Mouse (Mus musculus) frontal cortex, postnatal 14 days (tissue): ENCODE results near the gene Lysmd1.
A peak's percentile ranks its signal among the peaks of the same experiment; 100 is the strongest.

ENCODE experiments used
- DNase-seq, 2 experiments: peaks; one replicate each; pipeline ENCODE4 v3.0.0; 2022; ENCODE audit warnings: low spot score in 2 of 2

The Lysmd1 gene

DNA sequence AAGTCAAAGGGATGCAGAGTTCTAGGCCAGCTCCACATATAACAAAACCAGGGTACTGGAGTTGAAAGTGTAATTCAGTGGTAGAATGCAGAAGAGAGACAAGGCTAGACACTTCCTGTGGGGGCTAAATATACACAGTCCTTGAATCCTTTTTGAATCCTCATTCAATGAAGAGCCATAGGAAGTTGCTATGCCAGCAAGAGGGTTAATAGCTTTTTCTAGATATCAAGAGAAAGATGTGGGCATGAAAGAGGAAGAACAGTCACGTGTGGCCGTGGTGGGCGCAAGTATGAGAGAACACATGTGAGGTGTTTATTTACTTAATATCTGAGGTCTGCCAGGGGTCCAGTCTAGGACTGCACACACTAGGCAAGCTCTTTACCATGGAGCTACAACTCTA lies 2.4 kb downstream of the Lysmd1 start:
- no peak for DNase-seq

DNA sequence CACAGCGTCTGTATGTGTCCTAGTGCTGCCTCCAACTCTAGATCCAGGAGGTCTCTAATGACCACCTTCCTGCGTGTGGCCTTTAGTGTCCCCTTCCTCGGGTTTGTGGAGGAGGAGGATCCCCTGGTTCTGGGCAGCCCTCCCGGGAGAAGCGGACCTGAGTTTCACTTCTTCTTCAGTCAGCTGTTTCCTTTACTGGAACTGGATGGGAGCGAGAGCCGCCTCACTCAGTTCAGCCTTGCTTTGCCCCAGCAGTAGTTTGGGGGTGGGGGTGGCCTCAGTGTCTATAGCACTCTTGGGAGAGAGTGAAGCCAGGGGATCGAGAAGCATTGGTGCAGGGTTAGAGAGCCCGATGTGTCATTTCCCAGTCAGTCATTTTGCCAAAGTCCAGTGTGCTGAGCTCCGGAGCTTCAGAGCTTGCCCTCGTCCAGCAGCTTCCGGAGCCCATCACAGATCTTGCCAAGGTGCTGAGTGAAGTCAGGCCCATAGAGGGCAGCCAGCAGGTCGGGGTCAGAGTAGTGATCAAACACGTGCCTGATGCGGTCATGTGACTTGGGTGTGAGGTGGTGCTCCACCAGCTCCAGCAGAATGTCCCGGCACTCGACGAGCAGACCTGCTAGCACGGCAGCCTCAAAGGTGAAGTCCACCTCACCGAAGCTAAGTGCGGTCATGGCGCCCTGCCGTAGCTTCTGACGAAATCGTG lies 5.8 kb downstream of the Lysmd1 start:
- DNase-seq, result no peak

DNA sequence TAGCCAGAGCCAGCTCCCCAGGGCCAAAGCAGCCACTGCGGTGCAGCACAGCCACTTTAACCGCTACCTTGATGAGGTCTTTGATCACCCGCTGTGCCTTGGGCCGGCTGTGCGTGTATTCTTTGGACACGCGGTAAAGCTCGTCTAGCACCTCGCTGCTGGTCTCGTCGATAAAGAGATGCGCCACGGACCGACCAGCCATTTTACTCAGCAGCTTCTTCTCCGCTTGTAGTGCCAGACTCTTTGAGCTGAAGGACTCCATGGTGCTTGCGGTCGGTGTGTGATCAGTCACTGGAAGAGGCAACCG lies 6.4 kb downstream of the Lysmd1 start:
- DNase-seq, result no peak

DNA sequence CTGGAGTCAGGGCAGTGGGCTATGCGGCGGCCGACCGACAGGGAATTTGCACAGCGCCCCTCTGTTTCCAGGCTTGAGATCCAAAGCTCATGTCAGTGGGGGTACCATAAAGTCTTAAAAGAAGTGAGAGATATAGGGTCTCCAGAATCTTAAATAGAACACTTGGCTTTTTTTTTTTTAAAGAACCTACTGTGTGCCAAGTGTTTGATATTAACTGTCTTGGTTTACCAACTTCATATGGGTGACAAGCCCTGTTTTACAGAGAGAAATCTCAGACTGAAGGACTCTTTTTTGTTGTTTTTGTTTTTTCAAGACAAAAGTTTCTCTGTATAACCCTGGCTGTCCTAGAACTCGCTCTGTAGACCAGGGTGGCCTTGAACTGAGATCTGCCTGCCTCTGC lies 6.9 kb downstream of the Lysmd1 start:
- no peak for DNase-seq

DNA sequence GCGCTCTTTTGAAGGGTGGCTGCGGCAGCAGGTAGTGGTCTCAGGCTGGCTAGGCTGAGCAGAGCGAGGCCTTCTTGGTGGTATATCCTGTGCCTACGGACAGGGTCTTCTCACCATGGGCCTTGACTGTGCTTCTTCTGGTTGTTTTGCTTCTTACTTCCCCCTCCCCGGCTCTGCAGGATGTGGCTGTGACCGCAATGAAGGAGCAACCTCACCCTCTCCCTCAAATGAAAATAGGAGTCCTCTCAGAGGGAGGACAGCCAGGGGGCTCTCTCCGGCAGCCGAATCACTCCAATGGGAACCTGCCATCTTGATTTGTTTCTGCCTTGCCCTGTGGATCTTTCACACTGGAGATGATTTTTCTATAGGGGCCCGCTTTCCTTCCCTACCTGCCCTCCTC lies 7.6 kb downstream of the Lysmd1 start:
- no peak for DNase-seq

DNA sequence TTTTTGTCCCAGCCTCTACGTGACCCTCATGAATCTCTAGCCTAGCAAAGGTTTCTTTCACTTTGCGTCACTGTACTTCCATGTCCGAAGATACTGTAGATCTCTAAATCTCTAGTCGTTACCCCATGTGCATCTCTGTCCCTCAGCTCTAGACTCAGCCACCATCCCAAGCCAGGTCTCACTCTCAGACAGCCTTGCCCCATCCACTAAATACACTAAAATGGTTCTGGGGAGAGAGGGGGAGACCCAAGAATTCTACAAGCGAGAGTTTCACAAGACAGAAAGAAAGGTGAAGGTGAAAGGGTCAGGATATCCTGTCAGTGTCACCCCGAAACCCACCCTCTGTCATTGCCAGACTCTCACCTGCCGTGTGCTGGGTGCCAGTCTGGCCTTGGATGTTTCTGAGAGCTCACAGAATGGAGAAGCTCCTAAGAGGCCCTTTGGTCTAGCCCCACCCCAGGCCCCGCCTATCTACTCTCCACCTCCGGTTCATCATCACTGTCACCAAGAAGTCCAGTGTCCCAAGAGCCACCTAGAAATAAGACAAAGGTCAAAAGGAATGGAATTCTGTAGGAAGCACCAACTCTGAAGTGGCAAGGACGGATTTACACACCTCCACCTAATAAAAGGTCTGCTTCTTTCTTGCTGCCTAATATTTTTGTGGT lies 8.2 kb downstream of the Lysmd1 start, which contains the start of gene Tnfaip8l2:
TSS of gene Tnfaip8l2 (minus strand) at position 409 of the 665 bp plus-strand sequence.
- no peak for DNase-seq

DNA sequence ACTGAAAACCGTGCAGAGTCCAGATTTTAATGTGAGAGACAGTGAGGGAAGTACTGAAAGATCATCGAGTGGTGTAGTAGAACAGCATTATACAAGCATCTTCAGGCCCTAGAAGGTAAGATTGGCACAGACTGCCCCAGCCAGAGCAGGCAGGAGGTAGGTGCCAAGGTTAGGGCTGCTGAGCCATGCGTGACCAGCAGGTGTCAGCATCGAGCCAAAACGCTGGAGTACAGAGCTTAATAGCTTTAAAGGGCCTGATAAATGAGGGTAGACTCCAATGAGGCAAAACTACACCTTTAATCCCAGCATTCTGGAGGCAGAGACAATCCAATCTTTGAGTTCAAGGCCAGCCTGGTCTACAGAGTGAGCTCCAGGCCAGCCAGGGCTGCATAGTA lies 8.7 kb downstream of the Lysmd1 start:
- DNase-seq, result peak; percentile 60 to 85

DNA sequence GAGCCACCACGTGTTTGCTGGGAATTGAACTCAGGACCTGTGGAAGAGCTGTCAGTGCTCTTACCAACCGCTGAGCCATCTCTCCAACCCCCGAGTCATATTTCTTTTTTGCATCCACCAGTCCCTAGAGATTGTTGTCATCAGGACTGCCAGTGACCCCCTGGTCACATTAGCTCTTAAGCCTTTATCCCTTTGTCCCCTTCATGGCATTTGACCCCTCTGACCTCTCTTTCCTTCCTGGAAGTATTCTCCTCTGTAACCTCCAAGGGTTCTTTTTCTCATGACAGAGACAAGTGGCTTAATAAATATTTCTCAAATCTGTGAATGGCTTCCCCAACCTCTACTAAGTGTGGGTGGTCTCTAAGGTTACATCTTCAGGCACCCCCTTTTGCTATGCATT lies 14.0 kb downstream of the Lysmd1 start:
- no peak for DNase-seq

DNA sequence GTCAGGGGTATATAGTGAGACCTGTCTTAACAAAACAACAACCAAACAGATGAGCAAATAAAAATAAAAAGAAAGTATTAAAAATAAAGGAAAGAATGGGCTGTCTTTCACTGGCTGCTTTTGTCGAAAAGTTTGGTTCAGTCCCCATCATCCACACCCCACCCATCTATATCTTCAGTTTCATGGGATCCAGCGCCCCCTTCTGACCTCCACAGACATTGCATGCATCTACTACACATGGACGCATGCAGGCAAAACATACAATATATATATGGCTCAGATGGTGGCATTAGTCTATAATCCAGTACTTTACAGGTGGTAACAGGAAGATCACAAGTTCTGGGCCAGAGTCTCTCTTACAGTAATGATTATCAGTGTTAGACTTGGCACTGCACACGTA lies 20.0 kb downstream of the Lysmd1 start:
- DNase-seq, result no peak

DNA sequence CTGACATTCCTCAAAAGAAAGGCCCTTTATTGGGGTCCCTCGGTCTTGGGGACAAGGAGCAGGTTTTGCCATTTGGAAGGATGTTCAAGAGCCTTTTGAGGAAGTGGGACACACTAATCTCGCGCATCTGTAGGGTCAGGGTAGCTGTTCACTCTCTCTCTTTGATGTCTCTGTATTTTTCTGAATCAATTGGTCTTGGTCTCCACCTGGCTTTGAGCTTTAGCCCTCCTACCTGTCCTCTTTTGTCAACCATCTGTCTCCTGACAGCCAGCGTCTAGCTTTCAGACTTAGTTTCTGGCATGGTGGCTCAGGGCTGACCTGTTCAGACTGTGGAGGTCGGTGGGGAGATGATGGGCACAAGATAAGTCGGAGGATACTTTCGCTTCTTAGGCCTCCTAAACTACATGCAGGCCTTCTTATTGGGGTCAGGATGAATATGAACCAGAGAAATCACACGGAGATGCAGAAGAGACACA lies 25.7 kb downstream of the Lysmd1 start:
- no peak for DNase-seq

DNA sequence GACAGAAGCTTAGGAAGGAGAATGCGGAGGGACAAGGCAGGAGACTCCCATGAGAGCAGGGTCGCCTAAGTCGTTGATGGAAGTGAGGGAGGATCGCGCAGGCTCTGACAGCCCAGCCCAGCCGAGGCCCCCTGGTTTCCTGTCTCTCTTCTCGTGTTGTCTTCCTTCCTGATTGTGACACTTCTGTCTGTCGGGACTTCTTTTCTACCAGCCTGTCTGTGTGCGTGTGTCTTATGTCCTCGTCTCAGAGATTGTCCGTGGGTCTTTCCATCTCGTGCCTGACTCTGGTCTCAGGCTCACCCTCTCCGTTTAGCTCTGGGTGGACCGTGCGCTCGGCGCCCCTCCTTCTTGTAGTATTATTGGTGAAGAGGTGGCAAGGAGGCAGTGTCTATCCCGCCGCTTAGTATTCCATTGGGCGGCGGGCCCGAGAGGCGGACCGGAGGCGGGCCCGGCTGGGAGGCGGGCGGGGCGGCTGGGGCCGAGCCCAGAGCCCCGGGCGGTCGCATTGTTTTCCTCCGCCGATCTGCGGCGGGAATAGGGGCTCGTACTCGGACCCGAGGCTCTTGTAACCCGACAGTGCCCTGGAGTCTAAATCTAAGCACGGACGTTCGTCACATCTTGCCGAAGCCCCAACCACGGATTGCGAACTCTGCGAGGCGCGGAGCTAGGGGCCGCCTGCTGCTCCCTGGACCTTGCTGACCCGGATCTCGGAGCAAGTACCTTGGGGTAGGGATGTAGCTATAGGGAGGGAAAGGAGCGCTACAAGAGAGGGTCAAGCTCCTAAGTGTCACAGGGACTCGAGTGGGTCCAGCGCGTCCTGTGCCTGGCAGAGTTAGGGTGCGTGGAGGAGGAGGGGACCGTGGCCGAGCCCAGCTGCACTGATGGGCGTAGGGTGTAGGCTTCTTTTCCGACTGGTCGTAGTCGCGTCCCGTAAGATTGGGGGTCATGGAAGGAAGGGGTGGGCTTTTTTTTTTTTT lies 26.4 kb downstream of the Lysmd1 start, which contains the start of gene Sema6c:
TSS of gene Sema6c (plus strand) at position 471 of the 977 bp plus-strand sequence.
- DNase-seq, result peak; percentile 81 to 84

DNA sequence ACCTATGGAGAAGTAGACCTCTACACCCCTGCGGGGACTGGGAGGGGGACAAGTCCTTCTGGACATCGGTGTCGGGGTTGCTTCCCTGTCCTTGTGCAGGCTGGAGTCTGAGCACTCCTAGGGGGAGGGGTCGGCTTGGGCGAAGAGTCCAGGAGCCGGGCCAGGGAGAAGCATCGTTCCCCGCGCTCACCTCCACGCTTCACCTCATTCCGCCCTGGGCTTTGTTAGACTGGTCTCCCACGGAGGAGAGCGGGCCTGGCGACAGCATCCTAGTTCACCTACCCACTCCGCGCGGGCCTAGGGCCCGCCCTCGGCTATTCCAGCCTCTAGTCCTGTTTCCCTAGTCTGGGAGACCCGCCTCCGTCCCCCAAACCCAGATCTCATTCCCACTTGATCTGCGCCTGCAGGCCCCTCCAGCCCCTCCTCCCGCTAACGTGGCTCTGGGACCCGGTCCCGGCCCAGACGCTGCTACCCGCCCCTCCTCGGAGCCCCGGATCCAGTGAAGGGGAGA lies 27.2 kb downstream of the Lysmd1 start:
- no peak for DNase-seq

DNA sequence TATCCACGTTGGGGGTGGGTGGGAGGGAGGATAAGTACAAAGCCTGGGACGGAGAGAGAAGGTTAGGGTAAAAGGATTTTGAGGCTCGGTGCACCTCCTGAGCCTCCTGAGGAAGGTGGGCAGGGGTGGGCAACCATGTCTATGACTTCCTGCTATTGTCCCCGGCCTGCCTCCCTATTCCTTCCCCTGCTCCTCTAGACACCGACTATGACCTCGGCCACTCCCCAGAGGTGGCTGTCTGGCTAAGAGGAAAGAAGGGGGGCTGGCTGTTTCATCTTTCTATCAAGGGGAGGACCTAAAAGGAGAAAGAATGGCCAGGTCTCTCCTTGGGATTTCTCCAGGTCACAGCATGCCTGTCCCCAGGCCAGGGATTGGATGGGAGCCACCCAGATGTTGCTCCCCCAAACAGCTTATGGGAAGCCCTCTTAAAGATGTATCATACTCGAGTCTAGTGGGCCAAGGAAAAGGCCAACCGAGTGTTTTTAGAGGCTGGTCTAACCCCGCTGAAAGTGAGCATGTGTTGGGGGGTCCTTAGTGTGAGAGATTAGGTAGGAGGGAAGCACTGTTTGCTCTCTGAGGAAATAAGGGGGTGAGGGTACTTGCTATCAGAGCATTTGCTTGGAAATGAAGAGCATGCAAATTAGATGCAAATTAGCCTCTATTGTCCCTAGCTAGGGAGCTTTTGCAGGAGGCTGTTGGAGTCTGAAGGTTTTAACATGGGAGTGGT lies 27.9 kb downstream of the Lysmd1 start:
- DNase-seq, result no peak

DNA sequence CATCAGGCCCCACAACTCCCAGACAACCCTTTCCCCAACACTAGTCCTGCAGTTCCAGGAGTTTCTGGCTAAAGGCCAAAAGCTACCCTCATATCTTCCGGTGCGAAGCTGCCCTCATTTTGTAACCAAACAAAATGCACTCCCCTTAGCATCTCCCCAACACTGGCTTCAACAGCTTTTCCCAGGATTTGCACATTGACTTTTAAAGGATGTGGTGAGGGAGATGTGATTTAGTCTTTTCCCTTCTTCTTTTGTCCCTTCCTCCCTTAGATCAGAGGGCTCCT lies 28.4 kb downstream of the Lysmd1 start:
- no peak for DNase-seq

DNA sequence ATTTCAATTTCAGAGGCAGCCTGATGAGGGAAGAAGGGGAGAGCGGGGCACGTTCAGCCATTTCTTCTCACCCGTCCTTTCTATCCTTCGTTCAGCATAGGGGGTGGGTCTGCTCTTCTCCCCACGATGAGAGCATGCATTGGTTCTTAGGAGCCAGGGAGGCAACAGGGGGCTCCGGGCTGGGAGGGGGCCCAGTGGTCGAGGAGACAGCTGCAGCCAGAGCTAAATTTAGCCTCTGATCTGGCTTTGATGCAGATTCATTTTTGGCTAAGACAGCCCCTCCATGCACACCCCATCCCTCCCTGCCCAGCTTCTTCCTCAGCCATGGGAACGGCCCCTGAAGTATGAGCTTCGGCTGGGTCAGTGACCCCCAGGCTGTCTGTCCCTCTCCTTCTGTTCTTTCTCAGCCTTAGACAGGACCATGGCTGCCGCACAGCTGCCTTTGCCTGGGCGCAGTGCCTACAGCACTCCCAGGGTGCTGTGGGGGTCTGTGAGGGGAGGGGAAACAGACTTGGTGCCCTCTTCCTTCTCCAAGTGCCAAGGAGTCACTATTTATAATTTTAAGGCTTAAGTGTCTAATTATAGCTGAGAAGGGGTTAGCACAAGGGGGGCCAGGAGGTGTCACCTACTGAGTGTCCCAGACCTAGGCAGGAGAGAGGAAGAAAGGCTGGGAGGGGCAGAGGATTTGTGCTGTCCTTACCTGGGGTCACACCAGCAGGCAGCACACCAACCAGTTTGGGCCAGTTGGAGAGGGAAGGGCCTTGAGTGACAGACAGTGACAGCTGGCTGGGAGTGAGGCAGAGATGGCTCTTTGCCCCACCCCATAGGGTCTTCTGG lies 29.7 kb downstream of the Lysmd1 start:
- no peak for DNase-seq

DNA sequence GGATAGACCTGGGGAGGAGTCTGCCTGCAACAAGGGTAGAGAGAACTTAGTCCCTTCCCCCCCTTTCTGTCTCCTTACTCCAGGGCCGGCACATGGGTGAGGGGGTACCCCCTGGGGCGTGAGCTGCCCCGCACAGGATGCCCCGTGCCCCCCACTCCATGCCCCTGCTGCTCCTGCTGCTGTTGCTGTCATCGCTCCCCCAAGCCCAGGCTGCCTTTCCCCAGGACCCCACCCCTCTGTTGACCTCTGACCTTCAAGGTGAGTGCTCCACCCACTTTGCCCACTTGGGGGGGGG lies 30.3 kb downstream of the Lysmd1 start:
- DNase-seq, result no peak

DNA sequence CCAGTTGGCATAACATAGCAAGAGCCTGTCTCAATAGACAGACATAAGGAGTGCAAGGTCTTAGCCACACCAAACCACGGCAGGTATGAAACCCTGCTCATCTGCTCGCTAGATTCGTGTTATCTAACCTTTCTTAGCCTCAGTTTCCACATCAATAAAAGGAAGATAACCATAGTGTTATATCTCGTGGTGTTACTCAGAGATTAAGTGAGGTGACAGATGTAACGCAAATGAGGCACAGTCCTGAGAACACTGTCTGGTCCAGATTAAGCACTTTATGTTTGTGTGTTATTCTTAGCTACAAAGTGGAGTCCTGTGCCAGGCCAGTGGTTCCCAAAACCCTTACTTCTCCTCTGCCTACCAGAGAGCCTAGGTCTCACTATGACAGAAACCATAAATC lies 31.0 kb downstream of the Lysmd1 start:
- no peak for DNase-seq

DNA sequence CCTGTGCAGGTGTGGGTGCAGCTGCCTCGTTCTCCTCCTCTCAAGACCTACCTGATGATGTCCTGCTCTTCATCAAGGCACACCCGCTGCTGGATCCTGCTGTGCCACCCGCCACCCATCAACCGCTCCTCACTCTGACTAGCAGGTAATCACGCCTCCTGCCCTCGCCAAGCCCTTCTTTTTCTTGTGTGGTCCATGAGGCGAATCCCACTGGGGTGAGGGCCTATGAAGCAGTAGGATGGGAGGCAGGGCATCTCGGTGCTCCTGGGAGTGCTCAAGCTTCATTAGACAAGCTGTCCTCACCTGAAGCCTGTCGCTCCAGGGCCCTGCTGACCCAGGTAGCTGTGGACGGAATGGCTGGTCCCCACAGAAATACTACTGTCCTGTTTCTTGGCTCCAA lies 36.1 kb downstream of the Lysmd1 start:
- DNase-seq, result no peak

DNA sequence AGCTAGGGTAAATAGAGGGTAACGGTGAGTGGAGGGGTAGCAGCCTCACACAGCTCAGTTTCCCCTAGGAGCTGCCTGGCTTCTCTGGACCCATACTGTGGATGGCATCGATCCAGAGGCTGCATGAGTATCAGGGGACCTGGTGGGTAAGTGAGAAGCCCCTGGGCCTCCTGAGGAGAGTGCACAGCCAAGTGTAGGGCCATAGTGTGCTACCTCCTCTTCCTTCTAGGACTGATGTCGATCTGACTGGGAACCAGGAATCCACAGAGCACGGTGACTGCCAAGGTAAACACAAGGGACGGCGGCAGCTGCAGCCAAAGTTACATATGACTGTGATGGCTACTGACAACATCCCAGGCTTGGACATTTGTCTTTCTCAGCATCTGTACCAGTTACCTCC lies 37.2 kb downstream of the Lysmd1 start:
- no peak for DNase-seq

DNA sequence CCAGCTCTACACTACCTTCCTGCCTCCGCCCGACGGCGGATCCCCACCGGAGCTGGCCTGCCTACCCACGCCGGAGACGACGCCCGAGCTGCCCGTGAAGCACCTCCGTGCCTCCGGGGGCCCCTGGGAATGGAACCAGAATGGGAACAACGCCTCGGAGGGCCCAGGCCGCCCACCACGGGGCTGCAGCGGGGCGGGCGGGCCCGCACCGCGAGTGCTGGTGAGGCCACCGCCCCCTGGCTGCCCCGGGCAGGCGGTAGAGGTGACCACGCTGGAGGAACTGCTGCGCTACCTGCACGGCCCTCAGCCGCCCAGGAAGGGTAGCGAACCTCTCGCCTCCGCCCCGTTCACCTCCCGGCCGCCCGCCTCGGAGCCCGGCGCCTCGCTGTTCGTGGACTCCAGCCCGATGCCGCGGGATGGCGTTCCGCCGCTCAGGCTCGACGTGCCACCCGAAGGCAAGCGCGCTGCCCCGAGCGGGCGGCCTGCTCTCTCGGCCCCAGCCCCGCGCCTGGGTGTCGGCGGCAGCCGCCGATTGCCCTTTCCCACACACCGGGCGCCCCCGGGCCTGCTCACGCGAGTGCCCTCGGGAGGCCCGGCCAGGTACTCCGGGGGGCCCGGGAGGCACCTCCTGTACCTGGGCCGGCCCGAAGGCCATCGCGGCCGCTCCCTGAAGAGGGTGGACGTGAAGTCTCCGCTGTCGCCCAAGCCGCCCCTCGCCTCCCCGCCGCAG lies 38.8 kb downstream of the Lysmd1 start:
- no peak for DNase-seq
